Mouse (Mus musculus): ENCODE measurements around the gene Coro1a.

DNA sequence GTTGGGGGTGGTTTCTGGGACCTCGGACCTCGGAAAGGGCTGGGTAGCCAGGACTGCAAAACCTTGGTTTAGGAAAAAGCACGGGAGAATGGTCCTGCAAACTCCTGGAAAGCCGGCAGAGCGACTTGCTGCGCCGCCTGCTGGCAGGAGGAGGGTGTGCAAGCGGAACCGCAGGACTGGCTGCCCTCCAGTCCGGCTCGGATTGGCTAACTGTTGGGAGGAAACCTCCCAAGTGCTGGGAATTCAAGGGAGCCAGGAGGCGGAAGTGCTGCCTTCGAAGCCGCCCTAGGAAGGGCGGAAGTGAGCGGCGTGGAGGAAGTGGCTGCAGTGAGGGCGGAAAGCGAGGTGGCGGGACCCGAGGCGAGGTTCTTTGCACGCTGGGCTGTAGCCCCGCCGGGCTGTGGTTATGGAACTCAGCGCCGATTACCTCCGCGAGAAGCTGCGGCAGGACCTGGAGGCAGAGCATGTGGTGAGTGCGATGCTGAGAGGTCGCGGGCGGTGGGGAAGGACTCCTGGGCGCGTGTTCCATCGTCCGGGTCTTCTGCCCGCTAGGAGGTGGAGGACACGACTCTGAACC lies 11.9 kb downstream of the Coro1a start, which contains the start of gene Slx1b:
- TF ChIP-seq CTCF (conservative IDR thresholded peaks at IDR 0.05; ENCODE audit: insufficient read depth, insufficient read length, low read depth, low read length) (peak; percentile 93), POLR2A (IDR thresholded peaks at IDR 0.05; ENCODE audit: low read depth, low read length) (no peak)

All from kidney, adult 2 months (tissue).